Mouse (Mus musculus): ENCODE results near the gene Ttll11. TPM values are rescaled to one million over a fixed set of nuclear protein-coding genes. Genes with fewer than 3 reads are reported as not detected.

Gene Ttll11
- polyA plus RNA-seq, 1 experiment: 0.46 TPM

DNA sequence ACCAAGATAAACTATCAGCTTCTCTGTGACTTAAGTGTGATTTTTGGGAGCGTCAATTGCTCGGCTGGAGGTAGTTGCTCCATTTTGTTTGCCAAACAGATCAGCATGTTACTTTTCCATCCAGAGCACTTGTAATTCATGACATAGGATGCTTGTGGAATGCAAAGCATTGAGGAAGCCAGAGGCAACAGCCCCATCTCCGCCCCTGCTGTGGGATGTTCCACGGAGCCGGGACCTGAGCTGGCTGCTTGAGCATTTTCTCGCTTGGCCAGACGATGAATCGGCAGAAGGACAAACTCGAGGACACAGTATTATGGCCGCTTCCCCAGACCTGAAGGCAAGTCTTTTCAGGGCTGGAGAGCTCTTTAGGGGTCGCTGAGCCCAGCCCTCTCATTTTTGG, 176.6 kb downstream of the Ttll11 start:
- H3K27ac ChIP-seq (ENCODE audit: control insufficient read depth, insufficient read depth, low read length): no peak overlapping the region
- no peak overlapping the region for H3K4me3 ChIP-seq (ENCODE audit: control insufficient read depth, insufficient read depth, low read length)
- H3K36me3 ChIP-seq (ENCODE audit: control insufficient read depth, insufficient read depth, low read length): no peaks in the 10 kb centered on the region
- WGBS: 93% methylated on average over 11 of the region's 11 CpGs
- no peak for TF ChIP-seq POLR2A (IDR thresholded peaks at IDR 0.05; ENCODE audit: control insufficient read depth, extremely low read depth, insufficient read depth, low read length, poor library complexity)
- no peak for TF ChIP-seq CTCF (IDR thresholded peaks at IDR 0.05; ENCODE audit: borderline replicate concordance, control insufficient read depth, extremely low read depth, insufficient read depth, low read length, poor library complexity)
- no peak for DNase-seq
- no peaks in the 10 kb centered on the region for H3K27me3 ChIP-seq (ENCODE audit: control insufficient read depth, insufficient read depth, low read length)
- H3K4me1 ChIP-seq (replicated peaks; ENCODE audit: control insufficient read depth, insufficient read depth, low read length): no peaks in the 10 kb centered on the region; the same call in 1 of the 2 replicates

DNA sequence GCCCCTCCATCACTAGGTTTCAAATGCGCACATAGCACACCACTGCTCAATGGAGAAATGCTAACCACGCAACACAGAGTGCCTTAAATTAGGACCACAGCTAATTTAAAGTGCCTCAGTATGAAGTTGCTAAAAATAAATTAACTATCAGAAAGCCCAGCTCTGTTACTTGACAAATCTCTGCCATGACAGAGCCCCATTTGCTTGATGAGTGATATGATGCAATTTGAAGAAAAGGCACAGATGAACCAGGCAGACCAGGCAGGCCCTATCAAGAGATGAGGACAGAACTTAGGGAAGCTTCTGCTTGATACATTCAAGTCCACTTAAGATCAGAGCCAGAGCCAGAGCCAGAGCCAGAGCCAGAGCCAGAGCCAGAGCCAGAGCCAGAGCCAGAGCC, 178.0 kb downstream of the Ttll11 start:
- Histone ChIP-seq H3K4me1 (replicated peaks; ENCODE audit: control insufficient read depth, insufficient read depth, low read length) (no peaks in the 10 kb centered on the region; the same call in 1 of the 2 replicates), H3K36me3 (ENCODE audit: control insufficient read depth, insufficient read depth, low read length) (no peaks in the 10 kb centered on the region), H3K27ac (ENCODE audit: control insufficient read depth, insufficient read depth, low read length) (no peak overlapping the region), H3K4me3 (ENCODE audit: control insufficient read depth, insufficient read depth, low read length) (no peak overlapping the region), H3K27me3 (ENCODE audit: control insufficient read depth, insufficient read depth, low read length) (no peaks in the 10 kb centered on the region)
- DNase-seq: no peak
- 96% methylated on average over 2 of the region's 2 CpGs for WGBS
- no peak for TF ChIP-seq CTCF (IDR thresholded peaks at IDR 0.05; ENCODE audit: borderline replicate concordance, control insufficient read depth, extremely low read depth, insufficient read depth, low read length, poor library complexity)
- TF ChIP-seq POLR2A (IDR thresholded peaks at IDR 0.05; ENCODE audit: control insufficient read depth, extremely low read depth, insufficient read depth, low read length, poor library complexity): no peak

DNA sequence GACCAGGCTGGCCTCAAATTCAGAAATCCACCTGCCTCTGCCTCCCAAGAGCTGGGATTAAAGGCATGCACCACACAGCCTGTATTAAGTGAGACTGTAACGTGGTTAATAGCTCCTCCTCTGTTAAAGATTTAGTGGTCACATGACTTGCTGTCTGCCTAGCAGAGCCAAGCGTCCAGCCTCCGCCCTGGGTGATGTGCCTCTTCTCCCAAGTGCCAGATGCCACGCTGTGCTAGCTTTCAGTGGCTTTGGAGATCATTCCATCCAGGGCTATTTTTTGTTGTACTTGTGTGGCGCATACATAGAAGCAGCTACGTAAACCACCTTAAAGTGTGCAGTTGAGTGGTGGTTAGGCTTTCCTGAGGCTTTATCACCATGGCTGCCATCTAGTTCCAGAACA, 180.6 kb downstream of the Ttll11 start:
- no peak overlapping the region for H3K4me3 ChIP-seq (ENCODE audit: control insufficient read depth, insufficient read depth, low read length)
- 90% methylated on average over 6 of the region's 6 CpGs for WGBS
- no peaks in the 10 kb centered on the region for H3K27me3 ChIP-seq (ENCODE audit: control insufficient read depth, insufficient read depth, low read length)
- TF ChIP-seq CTCF (IDR thresholded peaks at IDR 0.05; ENCODE audit: borderline replicate concordance, control insufficient read depth, extremely low read depth, insufficient read depth, low read length, poor library complexity): no peak
- TF ChIP-seq POLR2A (IDR thresholded peaks at IDR 0.05; ENCODE audit: control insufficient read depth, extremely low read depth, insufficient read depth, low read length, poor library complexity): no peak
- H3K27ac ChIP-seq (ENCODE audit: control insufficient read depth, insufficient read depth, low read length): no peak overlapping the region
- H3K36me3 ChIP-seq (ENCODE audit: control insufficient read depth, insufficient read depth, low read length): no peaks in the 10 kb centered on the region
- H3K4me1 ChIP-seq (replicated peaks; ENCODE audit: control insufficient read depth, insufficient read depth, low read length): no peaks in the 10 kb centered on the region; the same call in 1 of the 2 replicates
- no peak for DNase-seq

DNA sequence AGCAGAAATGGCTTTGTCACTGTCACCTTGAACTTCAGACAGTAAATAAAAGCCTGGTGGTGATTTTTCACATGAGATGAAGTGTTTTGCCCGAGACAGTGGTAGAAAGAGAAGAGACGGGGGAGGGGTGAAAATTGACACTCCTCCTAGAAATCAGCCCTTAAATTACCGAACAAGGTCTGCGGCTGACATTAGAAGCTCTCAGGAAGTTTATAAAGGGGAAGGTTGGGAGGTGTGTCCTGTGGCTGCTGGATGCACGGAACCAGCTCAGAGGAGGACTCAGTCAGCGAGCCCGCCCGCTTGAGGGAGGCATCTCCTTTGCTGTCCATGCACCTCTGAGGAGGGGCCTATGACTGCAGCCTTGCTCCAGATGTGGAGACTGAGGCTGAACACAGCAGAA, 181.7 kb downstream of the Ttll11 start:
- DNase-seq: no peak
- Histone ChIP-seq H3K4me1 (replicated peaks; ENCODE audit: control insufficient read depth, insufficient read depth, low read length) (no peaks in the 10 kb centered on the region; the same call in 1 of the 2 replicates), H3K27ac (ENCODE audit: control insufficient read depth, insufficient read depth, low read length) (no peak overlapping the region), H3K36me3 (ENCODE audit: control insufficient read depth, insufficient read depth, low read length) (no peaks in the 10 kb centered on the region), H3K4me3 (ENCODE audit: control insufficient read depth, insufficient read depth, low read length) (no peak overlapping the region), H3K27me3 (ENCODE audit: control insufficient read depth, insufficient read depth, low read length) (no peaks in the 10 kb centered on the region)
- WGBS: 43% methylated on average over 8 of the region's 8 CpGs
- no peak for TF ChIP-seq CTCF (IDR thresholded peaks at IDR 0.05; ENCODE audit: borderline replicate concordance, control insufficient read depth, extremely low read depth, insufficient read depth, low read length, poor library complexity)
- no peak for TF ChIP-seq POLR2A (IDR thresholded peaks at IDR 0.05; ENCODE audit: control insufficient read depth, extremely low read depth, insufficient read depth, low read length, poor library complexity)

DNA sequence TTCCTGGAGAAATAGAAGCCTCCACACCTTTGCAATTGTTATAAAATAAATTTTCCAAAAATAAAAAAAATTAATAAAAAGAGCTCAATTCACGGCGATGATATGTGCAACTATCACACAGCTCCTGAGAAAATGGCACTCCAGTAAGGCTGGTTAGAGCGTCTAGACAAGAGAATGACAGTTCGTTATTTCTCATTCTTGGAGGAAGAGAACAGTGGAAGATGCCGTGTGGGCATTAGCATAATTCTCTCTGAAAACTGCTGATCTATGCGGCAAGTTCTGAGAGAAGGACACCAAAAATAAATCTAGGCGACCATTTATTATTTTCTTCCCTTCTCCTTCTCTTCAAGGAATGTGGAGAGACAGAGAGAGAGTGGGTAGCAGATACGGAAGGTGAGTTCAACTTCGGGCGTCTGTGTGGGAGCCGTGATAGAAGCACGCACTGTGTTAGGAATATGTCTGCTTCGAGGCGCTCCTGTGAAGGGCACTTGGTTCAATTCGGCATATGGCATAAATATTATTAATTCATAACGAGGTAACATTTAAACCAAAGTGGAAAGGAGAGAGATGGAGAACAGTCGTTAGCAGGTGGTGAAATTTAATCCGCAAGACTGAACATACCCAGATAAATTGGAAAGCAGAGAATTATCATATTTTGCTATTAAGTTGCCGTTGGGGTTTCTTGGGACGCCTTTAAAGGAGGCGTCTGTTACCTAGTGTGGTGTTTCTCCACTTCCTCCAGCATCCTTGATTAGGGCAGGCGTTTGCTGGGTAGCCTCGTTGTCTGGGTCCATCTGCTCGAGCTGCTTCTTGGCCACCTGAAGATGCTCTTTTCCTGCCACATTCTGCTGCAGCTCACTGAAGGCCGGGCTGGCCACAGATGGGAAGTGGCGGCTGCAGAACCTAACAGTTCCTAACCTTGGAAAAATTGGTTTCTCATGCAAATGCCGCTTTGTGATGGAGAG, 190.1 kb downstream of the Ttll11 start:
- no peaks in the 10 kb centered on the region for H3K4me1 ChIP-seq (replicated peaks; ENCODE audit: control insufficient read depth, insufficient read depth, low read length)
- 91% methylated on average over 27 of the region's 27 CpGs for WGBS
- no peak overlapping the region for H3K4me3 ChIP-seq (ENCODE audit: control insufficient read depth, insufficient read depth, low read length)
- no peak for DNase-seq
- H3K36me3 ChIP-seq (ENCODE audit: control insufficient read depth, insufficient read depth, low read length): no peaks in the 10 kb centered on the region
- no peaks in the 10 kb centered on the region for H3K27me3 ChIP-seq (ENCODE audit: control insufficient read depth, insufficient read depth, low read length)
- no peak overlapping the region for H3K27ac ChIP-seq (ENCODE audit: control insufficient read depth, insufficient read depth, low read length)
- TF ChIP-seq POLR2A (IDR thresholded peaks at IDR 0.05; ENCODE audit: control insufficient read depth, extremely low read depth, insufficient read depth, low read length, poor library complexity): no peak
- TF ChIP-seq CTCF (IDR thresholded peaks at IDR 0.05; ENCODE audit: borderline replicate concordance, control insufficient read depth, extremely low read depth, insufficient read depth, low read length, poor library complexity): no peak

DNA sequence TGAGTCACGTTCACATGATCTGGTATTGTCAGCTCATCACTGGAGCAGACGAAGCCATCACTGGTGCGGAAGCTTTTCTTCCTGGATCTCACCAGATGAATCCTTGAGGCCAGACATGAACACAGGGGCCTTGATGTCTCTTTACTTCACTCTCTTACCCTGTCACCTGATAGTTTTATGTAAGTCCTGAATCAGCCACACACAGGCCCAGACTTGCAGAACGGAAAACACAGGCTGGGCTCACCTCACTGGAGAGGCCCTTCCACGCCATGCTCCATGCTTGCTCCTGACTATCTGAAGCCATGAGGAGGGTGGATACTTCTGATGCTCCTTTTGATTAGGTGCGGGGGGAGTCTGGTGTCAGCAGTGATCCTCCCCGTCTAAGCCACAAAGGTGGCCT, 193.8 kb downstream of the Ttll11 start:
- H3K27me3 ChIP-seq (ENCODE audit: control insufficient read depth, insufficient read depth, low read length): no peaks in the 10 kb centered on the region
- H3K4me1 ChIP-seq (replicated peaks; ENCODE audit: control insufficient read depth, insufficient read depth, low read length): no peaks in the 10 kb centered on the region
- 95% methylated on average over 7 of the region's 7 CpGs for WGBS
- no peak for TF ChIP-seq POLR2A (IDR thresholded peaks at IDR 0.05; ENCODE audit: control insufficient read depth, extremely low read depth, insufficient read depth, low read length, poor library complexity)
- TF ChIP-seq CTCF (IDR thresholded peaks at IDR 0.05; ENCODE audit: borderline replicate concordance, control insufficient read depth, extremely low read depth, insufficient read depth, low read length, poor library complexity): no peak
- no peak overlapping the region for H3K27ac ChIP-seq (ENCODE audit: control insufficient read depth, insufficient read depth, low read length)
- H3K36me3 ChIP-seq (ENCODE audit: control insufficient read depth, insufficient read depth, low read length): no peaks in the 10 kb centered on the region
- no peak for DNase-seq
- no peak overlapping the region for H3K4me3 ChIP-seq (ENCODE audit: control insufficient read depth, insufficient read depth, low read length)
